Mouse (Mus musculus): ENCODE measurements around the gene Fryl. TPM values are rescaled to one million over a fixed set of nuclear protein-coding genes. Genes with fewer than 3 reads are reported as not detected.
A peak's percentile ranks its signal among the peaks of the same experiment; 100 is the strongest.

Fryl gene
- polyA plus RNA-seq, 1 experiment from 2014 or later, result 24.3 TPM

DNA sequence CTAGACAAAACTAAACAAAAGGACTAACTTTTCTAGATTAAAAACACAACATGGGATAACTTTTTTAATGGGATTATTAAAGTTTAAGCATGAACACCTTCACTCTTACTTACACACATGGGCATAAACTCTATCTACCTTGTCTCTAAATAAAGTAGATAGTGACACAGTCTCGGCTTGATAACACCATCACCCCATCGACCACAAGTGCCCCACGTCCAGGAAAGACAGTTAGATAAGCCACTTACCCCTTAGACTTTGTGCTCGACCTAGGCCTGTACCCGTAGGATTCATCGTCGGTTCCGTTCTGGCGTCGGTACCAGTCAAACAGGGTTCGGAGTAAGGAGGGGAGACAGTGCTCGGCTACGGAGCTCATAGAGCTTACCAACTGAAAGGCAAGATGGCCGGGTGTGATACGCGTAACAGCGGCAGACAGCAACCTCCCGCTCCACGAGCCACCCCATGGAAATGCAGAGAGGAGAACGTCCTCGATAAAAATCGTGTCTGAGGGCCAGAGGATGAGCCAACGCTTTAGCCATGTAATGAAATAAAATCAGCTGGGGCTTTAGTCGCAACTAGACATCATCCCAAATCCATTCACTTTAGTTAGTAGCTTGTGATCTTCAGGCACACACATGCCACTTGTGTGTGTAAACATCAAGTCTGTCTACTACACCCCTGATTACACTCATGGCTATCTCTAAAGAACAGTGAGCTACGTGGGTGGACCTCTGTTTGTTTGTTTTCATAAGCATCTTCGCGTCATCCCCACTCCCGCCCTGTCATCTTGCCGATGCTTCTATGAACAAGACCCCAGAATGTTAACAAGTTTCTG lies 123.2 kb downstream of the Fryl start:
- Histone ChIP-seq H3K4me3 (no peak overlapping the region), H3K4me1 (no peaks in the 10 kb centered on the region), H3K9me3 (no peaks in the 10 kb centered on the region), H3K36me3 (replicated peaks) (peaks cover 25% of the 10 kb centered on the region), H3K27ac (replicated peaks) (no peak overlapping the region), H3K27me3 (replicated peaks; ENCODE audit: low read depth, poor library complexity, severe bottlenecking) (no peaks in the 10 kb centered on the region)
- WGBS, result 95% methylated on average over 29 of the region's 29 CpGs
- DNase-seq (ENCODE audit: low spot score), result no peak

DNA sequence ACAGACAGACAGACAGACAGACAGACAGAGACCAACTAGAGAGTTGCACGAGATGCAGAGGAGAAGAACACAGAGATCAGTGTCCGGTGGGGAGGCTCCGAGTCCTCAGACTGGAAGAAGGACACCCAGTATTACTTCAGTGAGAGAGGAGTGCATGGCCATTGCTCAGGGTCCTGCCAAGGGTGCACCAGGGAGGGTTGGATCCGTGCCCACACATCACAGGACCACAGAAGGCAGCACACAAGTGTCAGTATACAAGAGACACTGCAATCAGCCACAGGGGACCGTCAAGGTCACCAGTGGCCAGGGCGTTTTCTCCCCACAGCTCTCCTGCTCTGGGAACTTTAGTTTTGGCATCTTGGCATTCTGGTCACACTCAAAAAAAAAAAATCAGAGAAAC lies 125.4 kb downstream of the Fryl start:
- Histone ChIP-seq H3K9me3 (no peaks in the 10 kb centered on the region), H3K27ac (replicated peaks) (no peak overlapping the region), H3K27me3 (replicated peaks; ENCODE audit: low read depth, poor library complexity, severe bottlenecking) (no peaks in the 10 kb centered on the region), H3K4me3 (no peak overlapping the region), H3K36me3 (replicated peaks) (peaks cover 43% of the 10 kb centered on the region), H3K4me1 (no peaks in the 10 kb centered on the region)
- DNase-seq (ENCODE audit: low spot score), result no peak
- WGBS, result 87% methylated on average over 6 of the region's 6 CpGs

DNA sequence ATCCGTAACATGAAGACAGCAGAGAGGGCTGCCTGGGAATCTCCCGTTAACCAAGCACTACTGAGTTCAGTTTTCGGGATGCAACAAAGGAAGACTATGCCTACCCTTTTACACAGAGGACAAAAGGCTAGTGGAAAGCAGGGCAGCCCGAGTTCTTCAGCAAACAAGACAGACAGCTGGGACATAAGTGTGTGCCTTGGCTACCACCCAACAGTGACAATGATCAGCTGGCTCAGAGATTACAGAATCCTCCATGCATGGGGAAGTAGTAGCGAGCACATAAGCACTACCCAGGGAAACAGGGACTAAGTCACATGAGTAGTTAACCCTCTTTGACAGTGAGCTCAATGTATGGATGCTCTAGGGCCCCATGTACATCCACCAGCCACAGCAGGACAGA lies 126.5 kb downstream of the Fryl start:
- 74% methylated on average over 5 of the region's 5 CpGs for WGBS
- no peak for DNase-seq (ENCODE audit: low spot score)

DNA sequence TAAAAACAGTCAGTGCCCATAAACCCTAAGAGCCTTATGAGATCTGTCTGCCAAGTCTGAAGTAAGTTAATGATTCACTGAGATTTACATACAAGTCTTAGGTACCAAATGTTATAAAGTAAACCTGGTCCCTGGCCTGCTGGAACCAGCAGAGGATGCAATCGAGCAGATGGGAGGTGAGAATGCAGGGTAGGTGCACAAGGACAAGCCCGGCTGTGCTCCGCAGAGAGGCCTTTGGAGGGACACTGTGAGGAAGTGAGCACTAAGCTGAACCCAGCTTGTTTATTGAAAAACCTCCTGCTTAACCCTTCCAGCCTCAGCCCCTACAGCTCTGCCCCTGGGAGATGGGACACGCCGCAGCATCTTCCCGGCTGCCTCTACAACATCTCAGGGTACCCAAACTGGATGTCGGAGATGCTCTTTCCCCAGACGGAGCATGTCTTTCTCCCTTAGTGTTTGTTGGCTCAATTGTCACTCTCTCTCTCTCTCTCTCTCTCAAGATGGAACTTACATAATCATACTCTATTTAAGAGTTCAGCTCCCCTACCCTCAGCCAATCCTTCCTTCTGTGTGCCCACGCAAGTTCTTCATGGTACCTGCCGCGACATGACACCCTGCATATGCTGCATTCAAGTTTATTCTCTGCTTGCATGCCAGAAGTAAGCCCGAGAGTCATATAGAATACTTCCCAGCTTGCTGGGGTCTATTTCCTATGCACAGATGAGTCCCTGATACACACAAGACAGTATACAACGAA lies 136.3 kb downstream of the Fryl start:
- Histone ChIP-seq H3K9me3 (no peaks in the 10 kb centered on the region), H3K4me1 (no peaks in the 10 kb centered on the region), H3K27ac (replicated peaks) (no peak overlapping the region), H3K4me3 (no peak overlapping the region), H3K36me3 (replicated peaks) (peaks cover 61% of the 10 kb centered on the region), H3K27me3 (replicated peaks; ENCODE audit: low read depth, poor library complexity, severe bottlenecking) (no peaks in the 10 kb centered on the region)
- no peak for DNase-seq (ENCODE audit: low spot score)
- 90% methylated on average over 13 of the region's 13 CpGs for WGBS

More for the DNA sequence above, 126.5 kb downstream of the Fryl start:
- no peak overlapping the region for H3K27ac ChIP-seq (replicated peaks)
- no peaks in the 10 kb centered on the region for H3K9me3 ChIP-seq
- peaks cover 51% of the 10 kb centered on the region for H3K36me3 ChIP-seq (replicated peaks)
- no peaks in the 10 kb centered on the region for H3K4me1 ChIP-seq
- no peaks in the 10 kb centered on the region for H3K27me3 ChIP-seq (replicated peaks; ENCODE audit: low read depth, poor library complexity, severe bottlenecking)
- H3K4me3 ChIP-seq, result no peak overlapping the region

DNA sequence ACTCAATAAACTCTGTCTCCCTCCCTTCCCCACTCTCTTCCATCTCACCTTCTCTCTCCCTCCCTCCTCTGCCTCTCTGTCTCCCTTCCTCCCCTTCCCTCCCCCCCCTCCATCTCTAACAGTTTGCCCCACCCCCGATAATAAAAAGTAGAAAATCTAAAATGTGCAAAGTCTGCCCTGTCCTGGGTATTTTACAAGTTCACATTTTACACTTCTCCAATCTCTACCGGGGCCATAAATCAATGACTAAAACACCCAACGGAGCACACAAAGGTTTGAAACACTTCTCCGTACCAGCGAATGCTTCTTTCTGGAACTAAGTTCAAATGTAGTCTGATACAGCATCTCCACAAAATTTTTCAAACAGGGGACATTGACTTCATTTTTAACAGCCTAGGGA lies 136.9 kb downstream of the Fryl start:
- Histone ChIP-seq H3K4me3 (no peak overlapping the region), H3K27me3 (replicated peaks; ENCODE audit: low read depth, poor library complexity, severe bottlenecking) (no peaks in the 10 kb centered on the region), H3K27ac (replicated peaks) (no peak overlapping the region), H3K4me1 (no peaks in the 10 kb centered on the region), H3K36me3 (replicated peaks) (peaks cover 63% of the 10 kb centered on the region), H3K9me3 (no peaks in the 10 kb centered on the region)
- DNase-seq (ENCODE audit: low spot score), result no peak
- 94% methylated on average over 5 of the region's 5 CpGs for WGBS

DNA sequence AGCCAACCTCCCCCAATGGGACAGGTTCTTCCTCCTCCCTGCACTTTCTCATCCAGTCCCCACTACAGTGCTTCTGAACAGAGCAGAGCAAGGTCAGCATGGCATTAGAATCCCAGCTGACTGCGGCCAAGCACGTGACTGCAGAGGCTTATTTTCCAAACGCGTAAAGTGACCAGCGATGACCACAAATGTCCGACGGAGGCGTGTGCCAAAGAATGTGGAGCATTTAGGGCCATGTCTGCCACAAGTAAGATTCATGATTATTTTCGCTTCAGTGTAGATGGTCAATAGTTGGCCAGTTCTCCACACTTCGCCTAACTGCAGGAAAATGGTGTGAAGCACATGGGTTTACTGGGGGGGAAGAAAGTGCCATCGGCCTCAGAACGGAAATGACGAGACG lies 137.6 kb downstream of the Fryl start:
- no peak for DNase-seq (ENCODE audit: low spot score)
- WGBS, result 92% methylated on average over 14 of the region's 14 CpGs
- H3K9me3 ChIP-seq, result no peaks in the 10 kb centered on the region
- H3K27me3 ChIP-seq (replicated peaks; ENCODE audit: low read depth, poor library complexity, severe bottlenecking), result no peaks in the 10 kb centered on the region
- H3K4me3 ChIP-seq, result no peak overlapping the region
- no peak overlapping the region for H3K27ac ChIP-seq (replicated peaks)
- no peaks in the 10 kb centered on the region for H3K4me1 ChIP-seq
- peaks cover 67% of the 10 kb centered on the region for H3K36me3 ChIP-seq (replicated peaks)

DNA sequence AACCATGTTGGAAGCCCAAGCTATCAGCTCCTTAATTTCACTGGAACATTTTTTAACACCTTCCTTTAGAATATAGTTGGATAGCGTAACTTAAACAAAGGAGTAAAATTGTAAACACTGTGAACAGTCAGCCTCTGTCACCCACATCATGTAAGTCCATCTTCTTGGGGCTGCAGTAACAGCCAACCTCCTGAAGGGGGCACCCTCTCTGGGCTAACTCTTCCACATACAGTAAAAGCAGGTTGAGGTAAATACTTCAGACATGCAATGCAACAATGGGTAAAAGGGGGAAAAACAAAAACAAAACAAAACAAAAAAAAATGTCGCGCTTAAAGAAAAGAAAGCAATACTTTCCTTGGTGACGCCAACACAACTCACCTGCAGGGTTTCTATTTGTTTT lies 141.5 kb downstream of the Fryl start:
- no peaks in the 10 kb centered on the region for H3K27me3 ChIP-seq (replicated peaks; ENCODE audit: low read depth, poor library complexity, severe bottlenecking)
- 90% methylated on average over 4 of the region's 4 CpGs for WGBS
- H3K4me3 ChIP-seq, result no peak overlapping the region
- peaks cover 5% of the 10 kb centered on the region for H3K4me1 ChIP-seq
- H3K9me3 ChIP-seq, result no peaks in the 10 kb centered on the region
- DNase-seq (ENCODE audit: low spot score), result peak; percentile 26
- H3K27ac ChIP-seq (replicated peaks), result no peak overlapping the region
- H3K36me3 ChIP-seq (replicated peaks), result peaks cover 64% of the 10 kb centered on the region

DNA sequence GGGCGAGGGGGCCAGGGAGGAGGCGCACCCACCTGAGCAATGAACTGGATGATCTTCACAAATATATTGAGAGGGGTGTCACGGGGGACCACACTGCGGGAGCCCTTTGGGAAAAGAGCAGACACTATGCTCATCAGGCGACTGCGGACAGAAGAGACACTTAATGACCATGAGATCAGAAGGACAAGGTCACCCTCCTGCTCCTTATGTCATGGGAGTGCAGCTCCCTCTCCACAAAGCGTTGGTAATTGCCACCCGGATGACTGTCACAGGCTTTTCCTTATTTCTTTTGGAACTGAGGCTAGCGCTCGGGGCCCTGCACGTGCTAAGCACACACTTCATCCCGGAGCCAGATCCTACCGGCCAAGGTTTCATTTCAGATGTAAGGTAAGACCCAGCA lies 144.1 kb downstream of the Fryl start:
- Histone ChIP-seq H3K9me3 (no peaks in the 10 kb centered on the region), H3K27ac (replicated peaks) (no peak overlapping the region), H3K4me3 (no peak overlapping the region), H3K36me3 (replicated peaks) (peaks cover 70% of the 10 kb centered on the region), H3K4me1 (peaks cover 5% of the 10 kb centered on the region), H3K27me3 (replicated peaks; ENCODE audit: low read depth, poor library complexity, severe bottlenecking) (no peaks in the 10 kb centered on the region)
- DNase-seq (ENCODE audit: low spot score), result no peak
- WGBS, result 87% methylated on average over 13 of the region's 13 CpGs

DNA sequence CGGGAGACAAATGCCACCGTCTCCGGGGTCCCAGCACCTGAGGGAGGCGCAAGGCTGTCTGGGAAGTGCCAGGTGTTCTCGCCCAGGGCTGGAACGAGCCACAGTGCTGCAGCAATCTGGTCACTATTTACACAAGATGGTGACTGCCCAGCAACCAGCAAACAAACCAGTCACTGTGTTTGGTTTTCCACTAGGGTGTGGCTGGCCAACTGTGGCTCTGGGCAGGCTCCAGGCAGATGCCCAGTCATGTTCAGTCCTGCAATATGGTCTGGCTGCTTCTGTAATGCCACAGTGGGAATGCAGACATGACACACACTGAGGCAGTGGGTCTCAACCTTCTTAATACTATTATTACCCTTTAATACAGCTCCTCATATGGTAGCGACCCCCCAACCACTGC lies 152.8 kb downstream of the Fryl start:
- Histone ChIP-seq H3K4me3 (no peak overlapping the region), H3K4me1 (no peaks in the 10 kb centered on the region), H3K27me3 (replicated peaks; ENCODE audit: low read depth, poor library complexity, severe bottlenecking) (no peaks in the 10 kb centered on the region), H3K36me3 (replicated peaks) (peaks cover 87% of the 10 kb centered on the region), H3K9me3 (no peaks in the 10 kb centered on the region), H3K27ac (replicated peaks) (no peak overlapping the region)
- no peak for DNase-seq (ENCODE audit: low spot score)
- 92% methylated on average over 7 of the region's 7 CpGs for WGBS

DNA sequence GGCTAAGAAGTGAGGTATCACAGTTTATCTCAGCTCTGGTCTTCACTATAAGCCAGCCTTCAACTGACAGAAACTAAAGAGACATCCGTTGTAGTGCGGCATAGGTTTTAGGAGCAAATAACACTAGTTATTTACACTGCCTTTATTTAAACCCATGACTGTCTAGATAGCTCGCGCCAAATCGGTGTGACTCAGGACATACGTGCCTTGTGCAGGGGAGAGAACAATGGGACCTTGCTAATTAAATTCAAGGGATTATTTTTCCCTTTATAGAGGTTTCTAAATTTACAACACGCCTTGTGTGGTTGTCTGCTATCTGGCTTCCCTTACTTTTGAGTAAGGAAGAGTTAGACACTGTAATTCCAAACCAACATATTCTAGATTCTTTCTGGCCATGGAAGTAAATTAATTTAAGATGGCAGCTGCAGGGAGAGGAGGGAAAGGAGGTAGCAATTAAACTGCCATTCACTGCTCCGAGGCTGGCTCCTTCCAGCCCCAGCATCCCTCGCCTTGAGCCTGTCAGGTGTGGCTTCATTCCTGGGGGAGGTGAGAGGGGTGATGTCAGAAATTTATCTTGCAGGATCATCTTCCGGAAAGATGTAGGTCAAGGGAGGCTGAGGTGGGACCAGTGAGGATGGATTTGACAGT lies 154.0 kb downstream of the Fryl start:
- Histone ChIP-seq H3K27me3 (replicated peaks; ENCODE audit: low read depth, poor library complexity, severe bottlenecking) (no peaks in the 10 kb centered on the region), H3K4me3 (no peak overlapping the region), H3K36me3 (replicated peaks) (peaks cover 86% of the 10 kb centered on the region), H3K27ac (replicated peaks) (no peak overlapping the region), H3K4me1 (no peaks in the 10 kb centered on the region), H3K9me3 (no peaks in the 10 kb centered on the region)
- DNase-seq (ENCODE audit: low spot score), result no peak
- WGBS, result 82% methylated on average over 10 of the region's 10 CpGs

DNA sequence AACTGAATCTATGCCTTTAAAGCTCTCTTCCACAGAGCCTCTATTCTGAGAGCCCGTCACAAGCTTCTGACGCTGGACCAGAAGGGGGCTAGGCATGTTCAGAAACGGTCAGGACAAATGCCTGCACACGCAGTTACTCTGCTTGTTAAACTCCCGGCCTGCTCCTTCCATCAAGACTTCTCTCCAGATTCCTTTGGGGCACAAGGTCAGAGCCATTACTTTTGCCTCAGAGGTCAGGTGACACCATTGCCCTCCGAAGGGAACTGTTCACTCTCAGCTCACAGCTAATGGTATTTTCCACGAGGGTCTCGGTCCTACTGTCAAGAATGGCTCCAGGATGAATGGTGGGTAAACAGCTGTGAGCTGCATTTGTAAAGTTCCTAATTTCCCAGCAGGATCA lies 164.2 kb downstream of the Fryl start:
- Histone ChIP-seq H3K9me3 (no peaks in the 10 kb centered on the region), H3K27me3 (replicated peaks; ENCODE audit: low read depth, poor library complexity, severe bottlenecking) (no peaks in the 10 kb centered on the region), H3K4me3 (no peak overlapping the region), H3K4me1 (no peaks in the 10 kb centered on the region), H3K36me3 (replicated peaks) (peaks cover 90% of the 10 kb centered on the region), H3K27ac (replicated peaks) (no peak overlapping the region)
- DNase-seq (ENCODE audit: low spot score), result no peak
- 66% methylated on average over 8 of the region's 8 CpGs for WGBS

DNA sequence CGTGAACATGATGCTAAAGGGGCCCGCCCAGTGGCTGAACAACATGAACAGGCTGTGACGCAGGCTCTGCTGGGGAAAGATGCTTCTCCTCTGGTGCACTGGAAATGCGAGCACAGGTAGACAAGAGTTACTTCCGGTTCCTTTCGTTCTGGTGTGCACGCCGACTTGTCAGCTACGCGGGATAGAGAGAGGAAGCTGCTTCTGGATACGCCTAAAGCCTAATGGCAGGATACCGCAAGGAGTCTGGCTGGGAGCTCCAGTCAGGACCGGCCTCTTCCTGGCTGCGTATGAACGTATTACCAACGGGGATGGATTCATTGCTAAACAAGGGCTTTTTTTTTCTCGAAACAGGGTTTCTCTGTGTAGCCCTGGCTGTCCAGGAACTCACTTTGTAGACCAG lies 167.3 kb downstream of the Fryl start:
- Histone ChIP-seq H3K4me3 (no peak overlapping the region), H3K36me3 (replicated peaks) (peaks cover 90% of the 10 kb centered on the region), H3K9me3 (no peaks in the 10 kb centered on the region), H3K27ac (replicated peaks) (no peak overlapping the region), H3K4me1 (no peaks in the 10 kb centered on the region), H3K27me3 (replicated peaks; ENCODE audit: low read depth, poor library complexity, severe bottlenecking) (no peaks in the 10 kb centered on the region)
- 95% methylated on average over 17 of the region's 17 CpGs for WGBS
- no peak for DNase-seq (ENCODE audit: low spot score)

Data from embryonic facial prominence, embryonic 10.5 days (tissue).